Mouse (Mus musculus) neural tube, embryonic 10.5 days (tissue): Measurements from ENCODE around the gene Cic.

Experiments
- DNase-seq: peaks from one replicate; pipeline ENCODE4 v3.0.0-alpha.2; 2017; ENCODE audit warnings: low spot score; ENCODE audit errors: extremely low spot score

Gene Cic

GRCm38 (mm10) chr7:25269029-25269428, 1.5 kb downstream of the Cic start:
- DNase-seq, result no peak

- no peak for DNase-seq
Measured at GRCm38 (mm10) chr7:25269545-25270271, 2.2 kb downstream of the Cic start.

- DNase-seq, result no peak
Measured at GRCm38 (mm10) chr7:25270652-25271633, 3.4 kb downstream of the Cic start.

GRCm38 (mm10) chr7:25271651-25272444, 4.3 kb downstream of the Cic start:
- no peak for DNase-seq

- DNase-seq, result no peak
Measured at GRCm38 (mm10) chr7:25272445-25273258, 5.1 kb downstream of the Cic start.

DNA sequence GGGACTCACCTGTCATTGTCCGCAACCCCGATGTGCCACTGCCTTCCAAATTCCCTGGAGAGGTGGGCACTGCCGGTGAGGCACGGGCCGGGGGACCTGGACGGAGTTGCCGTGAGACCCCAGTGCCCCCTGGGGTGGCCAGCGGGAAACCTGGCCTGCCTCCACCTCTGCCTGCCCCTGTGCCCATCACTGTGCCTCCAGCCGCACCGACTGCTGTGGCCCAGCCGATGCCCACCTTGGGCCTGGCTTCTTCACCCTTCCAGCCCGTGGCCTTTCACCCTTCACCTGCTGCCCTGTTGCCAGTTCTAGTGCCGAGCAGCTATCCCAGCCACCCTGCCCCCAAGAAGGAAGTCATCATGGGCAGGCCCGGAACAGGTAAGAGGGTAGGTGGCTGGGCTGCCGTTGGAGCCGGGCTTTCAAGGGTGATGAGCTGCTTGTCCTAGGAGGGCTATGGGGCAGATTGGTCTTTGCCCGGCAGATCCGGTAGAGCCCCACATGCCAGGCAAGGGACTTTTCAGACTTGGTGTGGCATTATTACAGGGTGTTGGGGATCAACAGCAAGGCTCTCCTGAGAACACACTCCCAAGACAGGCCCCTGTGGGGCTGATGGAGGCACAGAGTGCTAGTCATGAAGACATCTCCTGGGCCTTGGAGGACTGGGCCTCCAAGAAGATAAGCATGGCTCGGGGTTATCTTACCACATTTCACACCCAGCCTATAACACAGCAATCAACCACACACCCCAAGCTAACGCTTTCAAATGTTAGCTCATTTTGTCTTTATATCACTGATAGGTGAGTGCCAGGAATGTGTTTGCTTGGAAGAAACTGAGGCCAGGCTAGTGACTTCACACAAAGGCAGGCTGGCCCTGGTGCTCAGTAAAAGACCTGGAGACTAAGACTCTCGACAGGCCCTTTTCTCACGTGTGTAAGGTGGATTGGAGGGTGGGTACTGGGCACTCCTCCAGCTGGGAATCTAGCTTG, 6.0 kb downstream of the Cic start:
- DNase-seq, result no peak

GRCm38 (mm10) chr7:25274571-25274970, 7.1 kb downstream of the Cic start:
- DNase-seq, result no peak

GRCm38 (mm10) chr7:25274996-25275395, 7.5 kb downstream of the Cic start:
- no peak for DNase-seq

DNA sequence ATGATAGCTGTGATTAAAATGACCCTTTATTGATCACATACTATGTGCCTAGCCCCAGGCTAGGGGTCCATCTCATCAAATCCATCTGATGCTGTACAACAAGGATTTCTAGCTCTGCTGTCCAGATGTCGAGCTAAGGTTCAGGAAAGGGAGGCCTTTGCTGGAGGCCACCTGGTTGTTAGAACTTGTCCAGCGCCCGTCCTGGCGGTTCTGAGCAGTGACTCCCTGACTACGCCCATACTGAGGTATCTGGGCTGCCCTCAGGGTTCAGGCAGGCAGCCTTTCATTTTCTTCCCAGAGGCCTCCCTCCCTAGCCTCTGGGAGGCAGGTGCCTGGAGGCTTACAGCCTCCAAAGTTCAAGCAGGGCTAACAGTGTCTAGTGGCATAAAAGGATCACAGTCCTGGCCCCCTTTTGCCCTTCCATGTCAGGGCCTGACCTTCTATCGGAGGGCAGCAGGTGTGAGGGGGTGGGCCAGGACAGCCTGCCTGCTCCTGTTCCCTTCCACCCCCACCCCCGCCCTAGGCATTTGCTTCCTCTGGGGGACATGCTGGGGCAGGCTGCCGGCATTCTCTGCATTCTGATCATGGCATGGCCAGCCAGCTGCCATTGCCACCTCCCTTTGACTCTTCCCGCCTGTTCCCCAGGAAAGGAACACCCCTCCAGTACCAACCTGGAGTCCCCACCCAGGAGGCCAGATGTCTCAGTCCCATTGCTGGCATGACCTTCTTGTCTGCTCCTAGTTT, 8.2 kb downstream of the Cic start:
- DNase-seq, result no peak

GRCm38 (mm10) chr7:25277405-25277804, 9.9 kb downstream of the Cic start:
- no peak for DNase-seq

DNA sequence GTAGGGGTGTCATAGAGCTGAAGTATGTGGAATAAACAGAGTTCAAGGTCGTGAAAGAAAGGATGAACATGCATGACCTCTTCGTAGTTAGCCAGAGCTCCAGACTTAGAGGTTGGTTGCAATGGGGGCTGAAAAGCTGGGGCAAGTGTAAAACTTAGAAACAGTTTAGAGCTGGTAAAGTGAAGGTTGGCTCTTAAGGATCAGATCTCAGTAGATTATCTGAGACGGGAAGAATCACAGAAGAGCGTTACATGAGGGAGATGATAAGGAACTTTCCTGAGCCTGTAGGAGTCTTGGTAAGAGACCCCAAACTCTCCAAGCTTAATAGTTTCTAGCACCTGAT, 10.5 kb downstream of the Cic start:
- DNase-seq, result no peak

DNA sequence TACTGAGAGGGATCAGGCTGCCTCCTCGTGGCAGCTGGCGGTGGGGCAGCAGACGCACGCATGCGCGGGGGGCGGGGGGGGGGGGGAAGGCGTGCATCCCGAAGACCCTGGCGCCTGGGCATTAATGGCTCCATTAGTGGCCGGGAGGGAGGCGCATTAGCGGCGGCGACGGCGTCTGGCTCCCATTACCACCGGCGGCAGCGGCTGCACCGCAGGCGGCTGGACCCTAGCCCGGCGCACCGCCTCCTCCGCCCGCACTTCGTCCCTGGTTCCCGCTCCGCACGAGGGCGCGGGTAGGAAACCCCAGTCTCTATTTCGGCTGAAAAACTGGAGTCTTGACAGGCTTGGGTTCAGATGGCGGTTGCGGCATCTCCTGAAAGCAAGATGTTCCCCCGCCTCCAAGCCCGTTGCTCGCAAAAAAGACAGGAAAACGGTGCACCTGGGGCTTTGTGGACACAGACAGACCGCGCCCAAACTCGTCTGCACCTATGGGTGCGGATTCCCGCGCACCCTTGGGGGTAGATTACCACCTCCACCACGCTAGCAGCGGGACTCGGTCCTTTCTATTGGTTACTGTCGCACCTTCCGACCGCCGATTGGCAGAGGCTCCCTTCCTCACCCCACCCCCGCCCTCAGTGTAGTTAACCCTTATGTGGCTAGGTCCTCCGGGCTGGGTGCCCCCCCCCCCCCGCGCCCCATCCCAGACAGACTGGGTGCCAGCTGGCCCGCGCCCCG, 11.0 kb downstream of the Cic start:
- peak; percentile 92 for DNase-seq

- peak; percentile 56 for DNase-seq
Measured at GRCm38 (mm10) chr7:25279076-25279860, 11.8 kb downstream of the Cic start.

GRCm38 (mm10) chr7:25279861-25280791, 12.6 kb downstream of the Cic start:
- peak; percentile 40 for DNase-seq

GRCm38 (mm10) chr7:25281166-25281733, 13.7 kb downstream of the Cic start:
- DNase-seq, result no peak
